Mouse (Mus musculus) retina, postnatal 7 days (tissue): ENCODE measurements around the gene Ccnd3.
A peak's percentile ranks its signal among the peaks of the same experiment; 100 is the strongest.

ENCODE experiments used
- DNase-seq: peaks from one replicate; pipeline ENCODE4 v3.0.0-alpha.2; 2012; ENCODE audit warnings: low read depth, low spot score

The Ccnd3 gene

GRCm38 (mm10) chr17:47545861-47546331 lies 41.0 kb downstream of the Ccnd3 start:
- no peak for DNase-seq

GRCm38 (mm10) chr17:47551049-47551448 lies 46.2 kb downstream of the Ccnd3 start:
- DNase-seq: no peak

GRCm38 (mm10) chr17:47552994-47553393 lies 48.1 kb downstream of the Ccnd3 start:
- DNase-seq: no peak

GRCm38 (mm10) chr17:47554621-47555020 lies 49.8 kb downstream of the Ccnd3 start:
- DNase-seq: no peak

GRCm38 (mm10) chr17:47557179-47557578 lies 52.3 kb downstream of the Ccnd3 start:
- no peak for DNase-seq

GRCm38 (mm10) chr17:47559726-47560125 lies 54.9 kb downstream of the Ccnd3 start:
- DNase-seq: no peak

GRCm38 (mm10) chr17:47562875-47563274 lies 58.0 kb downstream of the Ccnd3 start:
- no peak for DNase-seq

- DNase-seq: no peak
These were observed 59.8 kb downstream of the Ccnd3 start for GRCm38 (mm10) chr17:47564612-47565011.

GRCm38 (mm10) chr17:47566133-47566532 lies 61.3 kb downstream of the Ccnd3 start:
- no peak for DNase-seq

- DNase-seq: no peak
These were observed 62.4 kb downstream of the Ccnd3 start for GRCm38 (mm10) chr17:47567271-47567670.

GRCm38 (mm10) chr17:47568389-47568788 lies 63.5 kb downstream of the Ccnd3 start:
- no peak for DNase-seq

GRCm38 (mm10) chr17:47568951-47569527 lies 64.2 kb downstream of the Ccnd3 start:
- DNase-seq: no peak

- no peak for DNase-seq
These were observed 66.8 kb downstream of the Ccnd3 start for GRCm38 (mm10) chr17:47571621-47572020.

- no peak for DNase-seq
These were observed 67.6 kb downstream of the Ccnd3 start for GRCm38 (mm10) chr17:47572436-47572835.

- no peak for DNase-seq
These were observed 69.2 kb downstream of the Ccnd3 start for GRCm38 (mm10) chr17:47574028-47574427.

GRCm38 (mm10) chr17:47574830-47575229 lies 70.0 kb downstream of the Ccnd3 start:
- DNase-seq: no peak

- DNase-seq: no peak
These were observed 73.8 kb downstream of the Ccnd3 start for GRCm38 (mm10) chr17:47578655-47579054.

GRCm38 (mm10) chr17:47580962-47581361 lies 76.1 kb downstream of the Ccnd3 start:
- DNase-seq: no peak

GRCm38 (mm10) chr17:47588517-47588916 lies 83.7 kb downstream of the Ccnd3 start:
- DNase-seq: no peak

GRCm38 (mm10) chr17:47591073-47591472 lies 86.2 kb downstream of the Ccnd3 start:
- no peak for DNase-seq

GRCm38 (mm10) chr17:47593215-47593853 lies 88.5 kb downstream of the Ccnd3 start:
- peak; percentile 83 for DNase-seq

GRCm38 (mm10) chr17:47593854-47594182 lies 89.0 kb downstream of the Ccnd3 start:
- no peak for DNase-seq

- no peak for DNase-seq
These were observed 89.5 kb downstream of the Ccnd3 start for GRCm38 (mm10) chr17:47594183-47594968.
